Mouse (Mus musculus) brain, embryonic 14.5 days (tissue): ENCODE results near the gene Bmpr1a. TPM values are rescaled to one million over a fixed set of nuclear protein-coding genes. Genes with fewer than 3 reads are reported as not detected.

Experiments used
- DNase-seq: peaks from one replicate; pipeline ENCODE4 v3.0.0-alpha.2; 2011; ENCODE audit warnings: low read depth
- CTCF ChIP-seq: fragments of 200-500 bp; IDR thresholded peaks from 2 replicates; pipeline ENCODE4 v1.5.1; 2012; ENCODE audit warnings: inconsistent platforms, mild to moderate bottlenecking, moderate library complexity, borderline replicate concordance; ENCODE audit not compliant: insufficient read depth, insufficient read length; ENCODE audit errors: extremely low read depth
- POLR2A ChIP-seq: fragments of 200-500 bp; IDR thresholded peaks from 2 replicates; pipeline ENCODE4 v1.6.1; 2012; ENCODE audit warnings: mild to moderate bottlenecking, inconsistent platforms, borderline replicate concordance; ENCODE audit not compliant: poor library complexity, insufficient read depth, insufficient read length, severe bottlenecking; ENCODE audit errors: extremely low read depth
- polyA plus RNA-seq: library from polyadenylated mRNA; depleted of rRNA; stranded (reverse); fragments of >200 nt; gene quantifications from 2 replicates; pipeline ENCODE4 v1.2.3, GENCODE M21; 2012; rRNA removed

Bmpr1a gene
- polyA plus RNA-seq: 21.1 and 23.9 TPM in 2 replicates

DNA sequence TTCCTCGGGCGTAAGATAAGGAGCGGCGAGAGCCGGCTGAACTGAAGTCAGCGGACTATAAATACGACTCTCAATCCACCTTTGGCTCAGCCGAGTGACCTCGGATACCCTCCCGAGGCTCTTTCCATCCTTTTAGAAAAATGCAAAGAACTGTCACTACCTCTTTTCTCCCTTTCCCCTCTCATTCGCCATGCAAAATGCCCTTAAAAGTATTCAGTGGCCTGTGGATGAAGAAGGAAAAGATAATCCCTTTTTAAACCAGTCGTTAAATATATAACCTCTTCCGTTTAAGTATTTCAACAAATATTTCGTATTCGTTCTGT, at the start of gene Bmpr1a:
Bmpr1a (minus strand) TSS at position 17 of the 323 bp plus-strand sequence.
- no peak for DNase-seq
- TF ChIP-seq CTCF (no peak), POLR2A (no peak)

DNA sequence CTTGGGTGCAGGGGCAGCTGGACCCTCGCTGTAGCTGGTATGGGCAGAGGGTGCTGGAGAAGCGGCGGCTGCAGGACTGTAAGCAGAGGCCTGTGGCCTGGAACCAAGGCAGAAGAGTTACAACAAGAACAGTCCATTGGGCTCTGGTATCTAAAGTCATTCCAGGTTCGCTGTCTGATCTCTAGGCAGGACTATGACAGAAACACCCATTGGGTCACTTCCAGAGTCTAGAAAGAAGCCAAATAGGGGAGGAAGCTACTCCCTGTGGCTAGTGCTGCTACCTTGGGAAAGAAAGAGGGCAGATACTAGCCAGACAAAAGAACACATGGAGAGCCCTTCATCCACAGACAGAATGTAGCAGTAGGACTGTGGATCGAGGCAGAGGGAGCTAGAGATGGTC, 49.1 kb upstream of the Bmpr1a start:
- DNase-seq: no peak
- TF ChIP-seq CTCF (no peak), POLR2A (no peak)

DNA sequence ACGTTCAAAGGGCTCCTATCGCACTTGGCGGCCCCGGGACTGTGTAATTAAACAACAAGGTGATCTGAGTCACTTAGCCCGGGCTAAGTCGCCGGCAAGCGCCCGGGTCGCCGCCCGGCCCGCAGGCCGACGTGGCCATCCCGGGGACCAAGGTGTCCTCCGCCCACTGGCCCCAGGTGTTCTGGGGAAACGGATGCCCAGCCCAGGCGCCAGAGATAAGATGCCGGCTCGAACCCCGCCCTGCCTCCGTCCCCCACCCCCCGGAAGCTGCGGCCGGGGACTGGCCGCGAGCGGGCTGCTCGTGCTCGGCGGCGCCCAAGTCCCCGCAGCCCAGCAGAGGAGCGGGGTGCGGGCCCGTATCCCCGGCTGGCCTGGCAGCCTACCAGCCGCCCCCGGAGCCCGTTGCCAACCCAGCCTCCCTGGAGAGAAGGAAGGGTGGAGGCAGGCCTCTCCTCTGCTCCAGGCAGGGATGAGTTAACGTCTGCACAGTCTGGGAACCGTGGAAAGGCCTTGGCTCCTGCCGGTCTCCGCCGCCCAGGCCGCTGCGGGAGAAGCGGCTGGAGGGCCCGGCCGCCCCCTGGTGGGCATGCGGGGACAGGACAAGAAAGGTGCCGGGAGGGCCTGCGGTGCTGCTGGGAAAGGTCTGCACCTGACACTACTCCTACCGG, 46.0 kb upstream of the Bmpr1a start:
- DNase-seq: peak; percentile 95
- TF ChIP-seq POLR2A (peak; percentile 6; the same call in 1 of the 2 replicates), CTCF (peak; percentile 86)

DNA sequence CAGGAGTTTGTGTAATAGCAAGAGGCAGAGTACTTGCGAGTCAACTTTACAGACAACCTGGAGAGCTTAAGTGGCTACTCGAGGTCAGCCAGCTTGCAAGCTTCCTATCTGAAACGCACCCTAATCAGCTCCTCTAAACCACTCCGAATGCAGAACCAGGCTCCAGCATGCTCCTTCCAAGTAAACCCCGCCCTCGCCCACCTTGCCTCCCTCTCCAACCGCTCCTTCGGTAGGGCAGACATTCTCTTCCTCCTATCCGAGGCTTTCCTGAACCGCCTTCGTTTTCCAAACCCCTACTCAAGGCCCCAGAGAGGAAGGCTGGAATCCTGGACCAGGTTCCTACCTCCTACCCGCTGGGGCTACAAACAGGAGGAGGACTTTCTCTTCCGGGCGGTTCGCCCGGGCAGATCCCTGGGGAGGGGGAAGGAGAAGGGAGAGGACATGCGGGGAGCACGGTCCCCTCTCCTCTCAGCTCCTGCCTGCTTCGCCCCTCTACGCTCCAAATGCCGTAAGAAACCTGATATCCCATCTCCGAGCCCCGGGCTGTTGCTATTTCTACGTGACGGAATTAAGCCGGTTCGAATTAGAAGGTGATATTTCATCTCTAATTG, 45.4 kb upstream of the Bmpr1a start:
- TF ChIP-seq CTCF (no peak), POLR2A (peak; percentile 11; the same call in 1 of the 2 replicates)
- peak; percentile 79 for DNase-seq

DNA sequence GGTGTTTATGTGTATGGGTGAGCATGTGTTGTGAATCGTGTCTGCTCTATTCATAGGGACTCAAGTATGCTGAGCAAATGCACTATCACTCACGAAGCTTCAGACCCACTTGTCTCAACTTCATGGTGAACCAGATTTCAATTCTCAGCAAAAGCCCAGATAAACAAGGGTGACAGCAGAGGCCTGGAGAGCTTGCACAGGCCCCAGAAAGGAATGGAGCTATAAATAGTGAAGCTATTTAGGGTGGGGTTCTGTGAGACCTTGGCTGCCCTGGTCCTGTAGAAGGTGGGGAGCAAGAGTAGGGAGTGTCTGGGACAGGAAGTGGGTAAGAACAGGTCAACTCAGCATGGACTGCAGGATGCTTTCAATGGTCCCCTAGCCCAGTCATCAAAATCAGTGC, 41.4 kb upstream of the Bmpr1a start:
- no peak for DNase-seq
- no peak for TF ChIP-seq CTCF
- no peak for TF ChIP-seq POLR2A

DNA sequence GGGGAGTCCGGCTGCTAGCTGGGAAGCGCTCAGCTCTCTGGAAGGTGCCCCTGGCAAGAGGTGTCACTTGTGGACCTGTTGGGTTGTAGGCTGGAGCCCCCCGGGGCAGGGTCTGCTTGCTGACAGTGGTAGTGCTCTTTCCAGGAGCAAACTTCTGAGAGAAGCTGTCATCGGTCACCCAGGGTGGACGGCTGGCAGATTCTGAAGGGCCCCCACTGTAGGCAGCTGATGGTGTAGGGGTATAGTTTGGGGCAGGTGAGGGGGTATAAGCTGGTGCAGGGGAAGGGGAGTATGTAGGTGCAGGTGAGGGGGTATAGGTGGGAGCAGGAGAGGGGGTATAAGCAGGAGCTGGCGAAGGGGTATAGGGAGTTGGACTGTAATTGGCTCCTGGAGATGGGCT, 40.9 kb upstream of the Bmpr1a start:
- no peak for DNase-seq
- TF ChIP-seq POLR2A (no peak), CTCF (no peak)

DNA sequence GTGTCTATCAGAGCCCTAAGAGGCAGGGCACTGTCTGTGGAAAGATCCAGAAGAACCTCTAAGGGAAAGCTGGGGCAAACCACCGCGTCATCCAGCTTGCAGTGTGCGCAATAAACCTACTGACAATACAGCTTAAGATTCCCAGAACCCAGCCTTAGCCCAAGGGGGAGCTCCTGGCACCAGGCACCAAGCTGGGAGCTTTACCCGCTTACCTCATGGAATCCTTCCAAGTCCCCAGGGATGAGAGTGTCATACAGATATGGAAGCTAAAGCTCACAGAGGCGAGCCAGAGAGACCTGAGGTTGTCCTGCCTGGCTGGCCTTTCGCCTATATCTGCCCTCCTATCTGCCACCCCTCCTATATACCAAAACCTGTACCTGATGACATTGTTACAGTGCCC, 40.5 kb upstream of the Bmpr1a start:
- TF ChIP-seq CTCF: no peak
- DNase-seq: no peak

DNA sequence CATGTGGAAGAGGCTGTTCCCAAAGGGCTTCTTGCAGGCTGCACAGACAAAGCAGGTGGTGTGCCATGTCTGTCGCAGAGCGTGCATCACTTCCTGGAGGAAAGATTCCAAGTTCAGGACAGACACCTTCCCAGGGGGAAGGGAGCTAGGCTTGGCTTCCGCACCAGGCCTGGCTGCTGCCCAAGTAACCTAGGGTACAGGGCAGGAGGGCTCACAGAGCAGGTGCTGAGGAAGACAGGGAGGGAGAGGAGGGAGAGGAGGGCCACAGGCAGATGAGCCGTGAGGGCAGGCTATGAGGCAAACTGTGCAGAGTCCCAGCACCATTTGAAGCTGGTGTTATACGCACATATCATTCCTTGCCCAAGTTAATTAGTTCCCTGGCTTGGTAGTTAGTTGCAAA, 38.8 kb upstream of the Bmpr1a start:
- DNase-seq: peak; percentile 20
- TF ChIP-seq POLR2A (no peak), CTCF (no peak)

DNA sequence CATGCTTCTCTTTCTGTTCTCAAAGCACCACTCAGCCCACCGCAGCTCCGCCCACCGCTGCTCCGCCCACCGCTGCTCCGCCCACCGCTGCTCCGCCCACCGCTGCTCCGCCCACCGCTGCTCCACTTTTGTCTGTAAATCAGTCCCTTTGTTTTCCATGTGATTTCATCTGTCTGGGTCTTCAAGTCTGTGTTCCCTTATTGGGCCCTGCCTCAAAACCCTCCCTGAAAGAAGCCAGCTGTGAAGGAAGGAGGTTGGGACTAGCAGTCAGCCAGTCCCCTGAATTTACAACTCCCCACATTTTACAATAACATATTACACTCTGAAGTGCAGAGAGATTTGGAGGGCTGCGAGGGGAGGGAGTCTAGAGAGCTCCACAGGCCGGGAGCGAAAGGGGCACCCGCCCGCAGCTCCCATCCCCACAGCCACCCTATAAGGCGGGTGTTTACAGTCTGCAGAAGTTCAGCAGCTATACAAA, 37.6 kb upstream of the Bmpr1a start:
- DNase-seq: peak; percentile 39
- TF ChIP-seq CTCF: no peak
- no peak for TF ChIP-seq POLR2A

DNA sequence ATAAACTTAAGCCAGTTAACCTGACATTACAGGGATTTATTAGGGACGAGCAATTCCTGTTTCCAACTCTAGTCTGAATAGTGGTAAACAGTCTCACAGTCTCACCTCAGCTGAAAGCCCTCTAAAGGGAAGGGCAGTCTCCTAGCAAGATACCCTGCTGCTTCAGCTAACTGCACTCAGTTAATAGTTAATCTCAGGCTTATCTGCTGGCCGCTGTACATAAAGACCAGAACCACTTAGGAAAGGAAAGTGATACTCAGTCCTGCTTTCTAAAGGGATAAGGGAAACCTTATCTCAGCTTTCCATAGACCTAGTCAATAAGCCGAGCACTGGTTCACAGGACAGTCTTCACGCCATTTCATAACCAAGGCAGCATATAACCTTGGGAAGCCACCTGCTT, 32.7 kb upstream of the Bmpr1a start:
- DNase-seq: no peak
- no peak for TF ChIP-seq POLR2A
- no peak for TF ChIP-seq CTCF

DNA sequence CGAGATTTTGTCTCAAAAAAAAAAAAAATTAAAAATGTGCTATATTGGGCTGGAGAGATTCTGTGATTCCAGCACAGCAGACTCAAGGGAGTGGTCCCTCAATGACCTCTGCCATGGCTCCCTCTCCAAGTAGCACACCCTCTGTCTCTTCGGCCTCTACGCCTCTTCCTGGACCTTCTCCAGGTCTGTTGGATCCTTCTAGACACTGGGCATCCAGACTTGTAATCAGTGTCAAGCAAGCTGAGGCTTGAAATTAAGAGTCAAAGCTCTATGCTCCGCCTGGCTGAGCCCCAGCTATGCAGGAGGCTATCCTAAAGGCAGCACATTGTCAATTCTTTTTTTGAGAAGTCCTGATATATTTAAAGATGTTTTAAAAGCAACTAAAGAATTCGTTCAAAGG, 30.4 kb upstream of the Bmpr1a start:
- DNase-seq: no peak
- TF ChIP-seq CTCF: no peak
- TF ChIP-seq POLR2A: no peak

DNA sequence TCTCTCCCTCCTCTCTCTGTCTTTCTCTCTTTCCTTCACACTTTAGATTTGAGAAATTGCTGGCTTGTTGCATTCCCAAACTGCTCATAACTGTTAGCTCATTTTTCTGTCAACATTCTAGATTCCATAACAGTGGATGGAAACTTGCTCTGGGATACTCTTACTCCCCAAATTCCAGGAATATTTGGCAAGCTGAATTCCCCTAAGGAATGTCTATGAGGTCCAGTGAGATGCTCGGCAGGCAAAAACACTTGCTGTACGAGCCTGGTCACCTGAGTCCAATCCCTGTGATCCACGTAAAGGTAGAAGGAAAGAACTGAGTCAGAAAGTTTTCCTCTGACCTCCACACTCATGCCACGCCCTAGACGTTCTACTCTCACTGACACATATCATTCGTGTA, 29.4 kb upstream of the Bmpr1a start:
- no peak for TF ChIP-seq CTCF
- TF ChIP-seq POLR2A: no peak
- no peak for DNase-seq
